Mouse (Mus musculus) kidney, adult 2 months (tissue): ENCODE results near the gene Arhgef18.

Experiments used
- CTCF ChIP-seq: fragments of 200-500 bp; conservative IDR thresholded peaks from 2 replicates; pipeline ENCODE4 v1.5.1; 2011; ENCODE audit warnings: low read depth, mild to moderate bottlenecking, control low read depth, low read length, moderate library complexity, mixed read lengths; ENCODE audit not compliant: insufficient read depth, insufficient read length
- POLR2A ChIP-seq: fragments of 200-500 bp; IDR thresholded peaks from one replicate; pipeline ENCODE4 v1.6.1; 2011; ENCODE audit warnings: low read depth, low read length, control low read depth

DNA sequence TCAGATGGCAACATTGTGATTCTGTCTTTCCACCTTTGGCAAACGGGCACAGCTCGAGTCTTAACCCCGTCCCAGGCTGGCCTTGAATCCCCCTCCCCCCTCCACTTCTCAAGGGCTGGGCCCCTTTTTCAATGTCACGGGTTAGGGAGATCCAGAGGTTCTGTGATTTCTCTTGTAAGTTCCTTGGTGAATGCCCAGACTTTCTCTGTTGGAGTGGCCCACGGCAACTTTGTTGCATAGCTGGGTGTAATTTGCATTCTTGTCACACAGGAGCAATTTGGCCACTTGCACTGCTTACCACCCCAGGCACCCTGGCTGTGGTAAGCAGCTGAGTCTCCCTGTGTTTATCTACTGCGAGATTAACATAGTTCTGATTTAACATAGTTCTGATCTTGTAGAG is 1.8 kb downstream of the Arhgef18 start:
- no peak for TF ChIP-seq POLR2A
- no peak for TF ChIP-seq CTCF
